Mouse (Mus musculus) hindbrain, embryonic 11.5 days (tissue): ENCODE data around the gene Kazald1. TPM values are rescaled to one million over a fixed set of nuclear protein-coding genes. Genes with fewer than 3 reads are reported as not detected.
"Not testable (repeated sequence)": the region's sequence is repeated elsewhere in the genome, so short reads cannot be mapped to it uniquely, and the experiment has no call there.

Source experiments
- ATAC-seq: fragments of 200-750 bp; cut with Nextera tagmentation; 2 replicates; pipeline ENCODE4 v1.8.0; 2017; ENCODE audit warnings: mild to moderate bottlenecking, moderate TSS enrichment, moderate library complexity; ENCODE audit not compliant: low FRiP score
- DNase-seq: peaks from one replicate; pipeline ENCODE4 v3.0.0-alpha.2; 2015; ENCODE audit warnings: low spot score
- H3K27ac ChIP-seq: fragments of 300-500 bp; sonication (generic); 2 replicates; pipeline ENCODE4 v1.5.1; 2014; ENCODE audit warnings: mild to moderate bottlenecking, low read depth, low read length
- H3K27me3 ChIP-seq: fragments of 300-500 bp; sonication (generic); 2 replicates; pipeline ENCODE4 v1.6.1; 2014; ENCODE audit warnings: mild to moderate bottlenecking, low read length, moderate library complexity, mixed read lengths; ENCODE audit not compliant: control insufficient read depth, insufficient read depth
- H3K36me3 ChIP-seq: fragments of 300-500 bp; sonication (generic); 2 replicates; pipeline ENCODE4 v1.6.1; 2014; ENCODE audit warnings: mild to moderate bottlenecking, low read length, moderate library complexity, mixed read lengths; ENCODE audit not compliant: control insufficient read depth, insufficient read depth
- H3K4me1 ChIP-seq: fragments of 300-500 bp; sonication (generic); replicated peaks from 2 replicates; pipeline ENCODE4 v1.6.1; 2014; ENCODE audit warnings: low read length, mixed read lengths; ENCODE audit not compliant: control insufficient read depth, insufficient read depth
- H3K4me2 ChIP-seq: fragments of 300-500 bp; sonication (generic); replicated peaks from 2 replicates; pipeline ENCODE4 v1.6.1; 2014; ENCODE audit warnings: mild to moderate bottlenecking, low read depth, low read length
- H3K4me3 ChIP-seq: fragments of 300-500 bp; sonication (generic); 2 replicates; pipeline ENCODE4 v1.5.1; 2014; ENCODE audit warnings: low read depth, low read length
- H3K9ac ChIP-seq: fragments of 300-500 bp; sonication (generic); 2 replicates; pipeline ENCODE4 v1.6.1; 2014; ENCODE audit warnings: low read depth, low read length
- H3K9me3 ChIP-seq: fragments of 300-500 bp; sonication (generic); 2 replicates; pipeline ENCODE4 v1.6.1; 2016; ENCODE audit warnings: low read length; ENCODE audit not compliant: control insufficient read depth
- WGBS: fragments of 180-500 bp; shearing (Covaris S2); extraction: QIAGEN DNeasy Blood & Tissue Kit; methylation state at CpG from one replicate; pipeline ENCODE4 v1.1.7; 2014; 5-methylcytosine and 5-hydroxymethylcytosine counted together
- polyA plus RNA-seq: library from polyadenylated mRNA; unstranded; fragments of >200 nt; fragmentation: Nextera tagmentation; extraction: Ambion mirVana; gene quantifications from 2 replicates; pipeline ENCODE4 v1.2.1, GENCODE M21; 2014

The Kazald1 gene
- polyA plus RNA-seq, 1 experiment from 2014 or later = 2.9 TPM

- Histone ChIP-seq H3K9ac (no peak overlapping the region), H3K4me2 (no peak overlapping the region), H3K27ac (no peak overlapping the region), H3K27me3 (no peaks in the 10 kb centered on the region), H3K9me3 (no peaks in the 10 kb centered on the region), H3K4me3 (no peak overlapping the region), H3K36me3 (peaks cover 4% of the 10 kb centered on the region), H3K4me1 (no peaks in the 10 kb centered on the region; the same call in 1 of the 2 replicates)
- 19% methylated on average over 4 of the region's 4 CpGs for WGBS
- DNase-seq (peak; percentile 89), ATAC-seq (peak; percentile 37; the same call in 1 of the 2 replicates)
Observed at GRCm38 (mm10) chr19:45031780-45032179, 43.3 kb upstream of the Kazald1 start.

DNA sequence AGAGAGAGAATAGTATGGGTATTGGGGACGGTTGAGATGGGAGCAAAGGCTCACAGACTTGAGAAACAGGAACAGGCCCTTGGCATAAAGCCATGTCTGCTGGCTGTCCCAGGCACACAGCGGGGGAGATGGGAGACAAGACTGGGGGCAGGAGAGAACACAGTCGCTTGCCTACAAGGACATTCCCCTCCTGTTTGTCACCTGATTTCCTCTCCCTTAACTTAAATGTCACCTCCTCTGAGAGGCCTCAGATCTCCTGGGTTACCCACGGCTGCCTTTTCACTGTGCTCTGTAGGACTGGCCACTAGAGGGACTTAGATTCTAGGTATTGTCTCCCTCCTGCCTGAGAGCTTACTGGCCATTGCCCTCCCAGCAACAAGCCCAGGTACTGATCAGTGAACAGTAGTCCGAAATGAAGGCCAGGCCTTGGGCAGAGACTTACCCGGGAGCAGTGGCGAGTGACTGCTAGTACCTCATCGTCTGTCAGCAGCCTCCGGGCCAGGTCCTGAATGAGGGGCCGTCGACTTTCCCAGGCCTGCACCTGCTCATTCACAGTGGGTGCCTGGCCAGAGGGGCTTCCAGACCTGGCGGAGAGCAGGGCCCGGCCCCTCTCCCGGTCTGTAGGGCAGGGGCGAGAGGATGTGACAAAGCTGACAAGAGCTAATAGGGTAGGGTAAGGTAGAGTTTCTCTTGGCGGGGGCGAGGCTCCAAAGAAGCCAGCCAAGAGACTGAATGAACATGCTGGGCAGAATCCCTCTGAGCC is 42.3 kb upstream of the Kazald1 start:
- Histone ChIP-seq H3K27me3 (no peaks in the 10 kb centered on the region), H3K4me3 (no peak overlapping the region), H3K9me3 (no peaks in the 10 kb centered on the region), H3K9ac (no peak overlapping the region), H3K4me2 (no peak overlapping the region), H3K4me1 (no peaks in the 10 kb centered on the region; the same call in 1 of the 2 replicates), H3K27ac (no peak overlapping the region), H3K36me3 (no peaks in the 10 kb centered on the region)
- DNase-seq (no peak), ATAC-seq (no peak)
- 49% methylated on average over 17 of the region's 17 CpGs for WGBS

- no peak overlapping the region for H3K4me2 ChIP-seq
- ATAC-seq (0 out of 2 replicates have a peak, but pooled peaks have one; percentile 22), DNase-seq (peak; percentile 63)
- no peaks in the 10 kb centered on the region for H3K27me3 ChIP-seq
- H3K36me3 ChIP-seq = no peaks in the 10 kb centered on the region
- H3K9me3 ChIP-seq = no peaks in the 10 kb centered on the region
- 25% methylated on average over 16 of the region's 16 CpGs for WGBS
- H3K4me1 ChIP-seq = no peaks in the 10 kb centered on the region; the same call in 1 of the 2 replicates
- H3K4me3 ChIP-seq = no peak overlapping the region
- H3K9ac ChIP-seq = no peak overlapping the region
- no peak overlapping the region for H3K27ac ChIP-seq
Observed at GRCm38 (mm10) chr19:45036867-45037266, 38.2 kb upstream of the Kazald1 start.

- H3K4me3 ChIP-seq, H3K27me3 ChIP-seq, ATAC-seq, DNase-seq, H3K9me3 ChIP-seq, H3K36me3 ChIP-seq, H3K4me1 ChIP-seq, H3K27ac ChIP-seq, H3K9ac ChIP-seq, H3K4me2 ChIP-seq: not testable (repeated sequence)
- 92% methylated on average over 7 of the region's 7 CpGs for WGBS
Observed at GRCm38 (mm10) chr19:45038198-45038597, 36.8 kb upstream of the Kazald1 start.

- no peak overlapping the region for H3K9ac ChIP-seq
- no peak overlapping the region for H3K4me3 ChIP-seq
- no peak overlapping the region for H3K27ac ChIP-seq
- no peaks in the 10 kb centered on the region for H3K9me3 ChIP-seq
- peaks cover 3% of the 10 kb centered on the region for H3K27me3 ChIP-seq
- ATAC-seq (no peak), DNase-seq (no peak)
- H3K4me2 ChIP-seq = no peak overlapping the region
- no peaks in the 10 kb centered on the region; the same call in 1 of the 2 replicates for H3K4me1 ChIP-seq
- no peaks in the 10 kb centered on the region for H3K36me3 ChIP-seq
- WGBS = 52% methylated on average over 13 of the region's 13 CpGs
Observed at GRCm38 (mm10) chr19:45040214-45040613, 34.8 kb upstream of the Kazald1 start.

- ATAC-seq = no peak
- no peak overlapping the region for H3K4me2 ChIP-seq
- H3K36me3 ChIP-seq = no peaks in the 10 kb centered on the region
- no peak overlapping the region for H3K4me3 ChIP-seq
- no peak overlapping the region for H3K9ac ChIP-seq
- no peaks in the 10 kb centered on the region for H3K9me3 ChIP-seq
- H3K27me3 ChIP-seq = peaks cover 15% of the 10 kb centered on the region
- H3K4me1 ChIP-seq = peaks cover 8% of the 10 kb centered on the region; the same call in 1 of the 2 replicates
- no peak for DNase-seq
- 65% methylated on average over 11 of the region's 11 CpGs for WGBS
- no peak overlapping the region for H3K27ac ChIP-seq
Observed at GRCm38 (mm10) chr19:45044389-45044927, 30.6 kb upstream of the Kazald1 start.

GRCm38 (mm10) chr19:45045236-45045635 is 29.8 kb upstream of the Kazald1 start:
- peaks cover 8% of the 10 kb centered on the region; the same call in 1 of the 2 replicates for H3K4me1 ChIP-seq
- H3K9ac ChIP-seq = no peak overlapping the region
- ATAC-seq (no peak), DNase-seq (no peak)
- no peak overlapping the region for H3K27ac ChIP-seq
- WGBS = 48% methylated on average over 15 of the region's 15 CpGs
- H3K27me3 ChIP-seq = peaks cover 15% of the 10 kb centered on the region
- no peak overlapping the region for H3K4me2 ChIP-seq
- no peaks in the 10 kb centered on the region for H3K36me3 ChIP-seq
- H3K4me3 ChIP-seq = no peak overlapping the region
- H3K9me3 ChIP-seq = no peaks in the 10 kb centered on the region

DNA sequence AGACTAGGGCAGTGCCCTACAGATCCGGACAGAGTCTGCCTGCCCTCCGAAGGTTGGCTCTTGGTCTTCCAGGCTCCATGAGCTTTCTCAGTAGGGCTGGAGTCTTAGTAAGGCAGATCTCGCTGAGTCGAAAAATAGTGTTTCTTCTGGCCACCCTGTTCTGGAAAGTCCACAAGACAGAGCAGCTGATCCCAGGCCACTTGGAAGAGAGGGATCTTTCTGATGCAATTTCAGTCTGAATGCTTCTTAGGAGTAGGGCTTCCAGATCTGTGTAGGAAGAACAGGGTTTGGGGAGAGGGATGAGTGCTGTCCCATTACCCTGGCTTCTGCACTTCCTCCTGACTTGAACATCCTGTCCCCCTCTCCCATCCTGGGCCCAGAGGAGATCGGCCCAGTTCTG is 29.4 kb upstream of the Kazald1 start, which contains the start of gene Pdzd7:
Pdzd7 (minus strand) TSS at position 67 of the 400 bp plus-strand sequence.
- Histone ChIP-seq H3K4me2 (peak within 1 kb of the TSS; percentile 55), H3K9me3 (no peaks in the 10 kb centered on the region), H3K27ac (no peak within 1 kb of the TSS), H3K36me3 (no peaks in the 10 kb centered on the region), H3K9ac (no peak within 1 kb of the TSS; the same call in 1 of the 2 replicates), H3K4me1 (peaks cover 8% of the 10 kb centered on the region; the same call in 1 of the 2 replicates), H3K4me3 (peak within 1 kb of the TSS; percentile 46), H3K27me3 (peaks cover 15% of the 10 kb centered on the region)
- ATAC-seq (no peak), DNase-seq (no peak)
- WGBS = 81% methylated on average over 5 of the region's 5 CpGs
